ENCODE assay signal across 7 mouse cellular contexts in genomic region chr5:72203028-72203733, GRCm38 (mm10). TPM values are rescaled to one million over a fixed set of nuclear protein-coding genes. Genes with fewer than 3 reads are reported as not detected.
DNase-seq lines count a peak whose midpoint lies in the region; ATAC-seq lines count a peak whose summit lies in the region.

No protein-coding gene starts in this region.

- H3K4me1 ChIP-seq in intestine, embryonic 16.5 days (ENCODE audit: control insufficient read depth, insufficient read depth, low read length): peaks cover 3% of the 10 kb centered on the region; the same call in 1 of the 2 replicates
- H3K4me1 ChIP-seq in midbrain, embryonic 11.5 days (ENCODE audit: control insufficient read depth, insufficient read depth, low read length): peaks cover 10% of the 10 kb centered on the region; the same call in 1 of the 2 replicates

- H3K27ac ChIP-seq in intestine, embryonic 16.5 days (ENCODE audit: low read length): peak overlapping the region; percentile 20; the same call in 1 of the 2 replicates
- no peak overlapping the region; the same call in 1 of the 2 replicates for H3K27ac ChIP-seq in midbrain, embryonic 11.5 days (ENCODE audit: low read depth, low read length)

- intact Hi-C loops in left cerebral cortex, postnatal 36 days (cut with DNase I): no loop called here

- H3K4me3 ChIP-seq in intestine, embryonic 16.5 days (ENCODE audit: low read length): peak overlapping the region; percentile 62
- peak overlapping the region; percentile 44 for H3K4me3 ChIP-seq in midbrain, embryonic 11.5 days (ENCODE audit: low read depth, low read length)

- H3K36me3 ChIP-seq in intestine, embryonic 16.5 days (ENCODE audit: control insufficient read depth, insufficient read depth, low read length): no peaks in the 10 kb centered on the region
- no peaks in the 10 kb centered on the region for H3K36me3 ChIP-seq in midbrain, embryonic 11.5 days (ENCODE audit: control insufficient read depth, insufficient read depth, low read length)

- no peaks in the 10 kb centered on the region for H3K9me3 ChIP-seq in intestine, embryonic 16.5 days (ENCODE audit: control insufficient read depth, low read length)
- no peaks in the 10 kb centered on the region for H3K9me3 ChIP-seq in midbrain, embryonic 11.5 days (ENCODE audit: control insufficient read depth, low read length)

- WGBS in intestine, embryonic 16.5 days: under 1% methylated on average over 32 of the region's 32 CpGs
- WGBS in midbrain, embryonic 11.5 days: under 1% methylated on average over 32 of the region's 32 CpGs

- peak; percentile 99 for ATAC-seq in intestine, embryonic 16.5 days
- peak; percentile 99 for ATAC-seq in midbrain, embryonic 11.5 days (ENCODE audit: low FRiP score)

- DNase-seq in adrenal gland, adult 8-10 months: peak; percentile 94
- peak; percentile 96 for DNase-seq in embryo, embryonic 9.5 days (ENCODE audit: extremely low spot score)
- peak; percentile 79 to 90 for DNase-seq in gastrocnemius, postnatal 4 days (ENCODE audit: low spot score in 2 of 2)
- peak; percentile 83 to 86 for DNase-seq in left cerebral cortex, postnatal 36 days (ENCODE audit: low spot score in 2 of 2)
- peak; percentile 98 for DNase-seq in midbrain, embryonic 11.5 days (ENCODE audit: low spot score, missing footprints)
- peak; percentile 87 for DNase-seq in skeletal muscle tissue, adult 2 months (ENCODE audit: low read depth, low spot score)

- H3K27me3 ChIP-seq in intestine, embryonic 16.5 days (replicated peaks; ENCODE audit: control insufficient read depth, insufficient read depth, low read length): no peaks in the 10 kb centered on the region
- no peaks in the 10 kb centered on the region for H3K27me3 ChIP-seq in midbrain, embryonic 11.5 days (ENCODE audit: control insufficient read depth, insufficient read depth, low read length)

- peak overlapping the region; percentile 47 for H3K4me2 ChIP-seq in intestine, embryonic 16.5 days (ENCODE audit: low read depth, low read length)
- H3K4me2 ChIP-seq in midbrain, embryonic 11.5 days: peak overlapping the region; percentile 71

- peak overlapping the region; percentile 68 for H3K9ac ChIP-seq in intestine, embryonic 16.5 days (ENCODE audit: low read depth, low read length)
- H3K9ac ChIP-seq in midbrain, embryonic 11.5 days (ENCODE audit: low read length): peak overlapping the region; percentile 56

RNA-seq across cellular contexts. Expression of gene Commd8, which starts 35.2 kb away (rescaled TPM):
- total RNA-seq in adrenal gland, adult 8-10 months (2022): 10 to 100 TPM; 63.1 to 68.4 (median 67.8) TPM
- total RNA-seq in gastrocnemius, postnatal 4 days (2021): 10 to 100 TPM; 35.2 to 36.1 TPM
- polyA plus RNA-seq in intestine, embryonic 16.5 days (2015; fragmentation: Nextera tagmentation; extraction: Ambion mirVana): 127 and 129 TPM in 2 replicates
- total RNA-seq in left cerebral cortex, postnatal 36 days (2021): 10 to 100 TPM; 84.5 to 86.8 TPM
- polyA plus RNA-seq in midbrain, embryonic 11.5 days (2014; fragmentation: Nextera tagmentation; extraction: Ambion mirVana): 210 and 233 TPM in 2 replicates
